Mouse (Mus musculus) left cerebral cortex, postnatal 14 days (tissue): Measurements from ENCODE around the gene Gucy2d. TPM values are rescaled to one million over a fixed set of nuclear protein-coding genes. Genes with fewer than 3 reads are reported as not detected.

Source experiments
- DNase-seq, 2 experiments: peaks; one replicate each; pipeline ENCODE4 v3.0.0; 2021 to 2022; ENCODE audit warnings: low spot score in 2 of 2, mixed read lengths in 1 of 2
- intact Hi-C: fragments of 180-260 bp; cut with DNase I; formaldehyde crosslinking; loops from one replicate; pipeline ENCODE4 v1.15.1; 2025
- total RNA-seq, 2 experiments: library from RNA; stranded (reverse); gene quantifications; 2 replicates each; pipeline ENCODE4 v1.2.3; 2021

Gucy2d gene
- total RNA-seq, 2 experiments from 2014 or later = 0.25 TPM; not detected in 1

DNA sequence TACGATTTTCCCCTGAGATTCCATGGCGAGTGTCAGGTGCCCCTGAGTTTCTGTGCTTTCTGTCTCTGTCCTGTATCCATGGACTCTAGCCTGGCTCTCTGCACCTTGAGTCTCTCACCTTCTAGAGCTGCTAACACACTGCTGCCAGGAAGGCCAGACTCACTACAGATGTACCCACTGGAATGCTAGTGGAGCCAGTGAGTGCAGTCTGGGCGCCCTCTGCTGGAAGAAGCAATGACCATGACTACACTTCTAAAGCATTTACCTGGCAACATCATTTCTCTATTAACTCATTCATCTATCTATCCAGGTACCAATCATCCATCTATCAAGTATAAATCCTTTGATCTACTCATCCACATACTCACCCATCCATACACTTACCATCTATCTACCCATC is 9.4 kb upstream of the Gucy2d start:
- peak; percentile 67 to 80 for DNase-seq
- intact Hi-C loops = loop anchor here (1.0 to 10.0 kb wide), 2 partner anchors 81 to 276 kb away; no protein-coding TSS in a partner anchor

DNA sequence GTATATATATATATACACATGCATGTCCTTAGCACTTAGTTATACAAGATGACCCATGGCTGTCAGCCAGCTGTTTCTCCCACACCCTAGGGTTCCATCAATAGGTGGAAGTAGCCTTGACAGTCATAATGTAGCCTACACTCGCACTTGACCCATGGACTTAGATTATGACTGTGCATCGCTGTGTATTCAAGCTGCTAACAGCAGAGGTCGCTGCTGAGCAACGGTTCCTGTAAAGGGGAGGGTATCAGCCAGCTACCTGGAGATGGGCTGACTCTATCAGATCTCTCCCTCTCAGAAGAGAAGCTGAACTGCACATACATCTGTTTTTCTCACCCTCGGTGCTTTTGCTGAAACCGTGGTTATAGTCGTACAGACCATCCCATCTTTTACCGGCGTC is 2.6 kb upstream of the Gucy2d start:
- intact Hi-C loops = loop anchor here (10.0 kb wide), 1 partner anchor 283 kb away; no protein-coding TSS in a partner anchor
- DNase-seq = peak in 1 of 2 experiments; percentile 40

DNA sequence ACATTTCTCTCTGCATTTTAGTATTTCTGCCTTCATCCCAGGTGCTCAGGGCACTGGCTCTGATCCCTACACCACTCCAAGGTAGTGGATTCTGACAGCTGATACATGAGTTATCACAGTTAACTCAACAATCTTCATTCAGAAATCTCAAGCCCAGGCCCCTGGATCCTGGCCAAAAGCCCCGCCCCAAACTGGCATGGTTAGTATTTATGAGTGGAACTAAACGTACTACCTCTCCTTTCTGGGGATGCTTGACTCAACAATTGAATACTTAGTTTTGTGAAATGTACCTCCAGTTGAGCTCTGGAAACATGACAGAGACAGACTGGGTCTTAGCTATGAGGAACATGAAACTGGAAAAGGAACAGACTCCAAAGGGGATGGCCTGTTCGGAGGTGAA is 6.7 kb downstream of the Gucy2d start:
- intact Hi-C loops = no loop called here
- no peak for DNase-seq

DNA sequence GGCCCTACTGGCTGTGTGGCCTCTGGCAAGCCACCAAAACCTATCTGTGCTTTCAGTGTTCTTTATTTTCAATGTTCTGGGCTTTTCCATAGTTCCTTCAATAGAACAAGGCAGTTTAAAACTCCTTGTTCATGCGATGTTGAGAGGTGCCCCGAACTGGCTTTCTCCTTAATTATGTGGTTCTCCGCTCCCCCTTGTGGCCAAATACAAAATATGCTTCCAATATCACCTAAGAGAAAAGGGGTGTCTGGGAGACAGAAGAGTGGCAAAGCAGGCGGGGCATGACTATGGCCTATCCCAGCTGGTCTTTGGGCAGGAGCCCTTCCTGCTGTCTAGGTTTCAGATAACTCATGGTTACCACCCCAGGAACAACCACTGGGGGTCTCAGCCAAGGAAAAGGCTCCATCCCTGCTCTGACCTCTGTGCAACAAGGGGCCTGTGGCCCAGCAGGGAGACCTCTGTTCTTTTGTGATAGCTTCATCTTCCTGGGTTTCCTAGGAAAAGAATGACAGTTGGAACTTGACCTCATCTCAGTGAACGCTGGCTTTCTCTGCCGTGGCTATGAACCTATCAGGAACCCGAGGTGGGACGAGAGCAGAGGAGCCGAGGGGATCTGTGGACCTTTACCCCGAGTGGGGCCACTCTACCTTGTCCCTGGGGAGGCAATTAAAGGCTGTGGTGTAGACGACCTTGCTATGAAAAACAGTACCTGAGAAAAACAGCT is 7.5 kb downstream of the Gucy2d start:
- peak; percentile 25 to 41 for DNase-seq
- intact Hi-C loops = no loop called here

DNA sequence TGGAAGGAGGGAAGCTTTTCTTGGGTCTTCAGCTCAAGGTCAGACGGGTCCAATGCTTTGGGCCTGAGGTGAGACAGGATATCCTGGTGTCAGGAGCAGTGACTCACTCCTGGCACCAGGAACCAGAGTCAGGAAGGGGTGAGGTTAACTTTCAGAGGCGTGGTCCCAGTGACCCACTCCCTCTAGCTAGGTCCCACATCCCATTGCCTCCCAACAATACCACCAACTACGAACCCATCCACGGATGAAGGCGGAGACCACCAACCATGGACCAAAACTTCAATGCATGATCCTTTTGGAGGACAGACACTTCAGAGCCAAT is 8.1 kb downstream of the Gucy2d start:
- intact Hi-C loops = no loop called here
- no peak for DNase-seq

DNA sequence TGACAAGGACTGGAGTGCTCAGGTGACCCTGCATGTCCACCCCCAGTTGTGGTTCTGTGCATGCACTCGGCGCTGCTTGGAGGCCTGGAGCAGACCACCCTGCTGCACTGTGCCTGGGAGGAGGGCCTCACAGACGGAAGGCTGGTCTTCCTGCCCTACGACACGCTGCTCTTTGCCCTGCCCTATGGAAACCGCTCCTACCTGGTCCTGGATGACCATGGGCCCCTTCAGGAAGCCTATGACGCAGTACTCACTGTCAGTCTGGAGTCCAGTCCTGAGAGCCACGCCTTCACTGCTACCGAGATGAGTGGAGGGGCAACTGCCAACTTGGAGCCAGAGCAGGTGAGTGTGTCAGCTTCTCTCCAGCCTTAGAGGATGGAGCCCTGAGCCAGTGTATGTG is 9.5 kb downstream of the Gucy2d start:
- DNase-seq = no peak
- intact Hi-C loops = no loop called here

DNA sequence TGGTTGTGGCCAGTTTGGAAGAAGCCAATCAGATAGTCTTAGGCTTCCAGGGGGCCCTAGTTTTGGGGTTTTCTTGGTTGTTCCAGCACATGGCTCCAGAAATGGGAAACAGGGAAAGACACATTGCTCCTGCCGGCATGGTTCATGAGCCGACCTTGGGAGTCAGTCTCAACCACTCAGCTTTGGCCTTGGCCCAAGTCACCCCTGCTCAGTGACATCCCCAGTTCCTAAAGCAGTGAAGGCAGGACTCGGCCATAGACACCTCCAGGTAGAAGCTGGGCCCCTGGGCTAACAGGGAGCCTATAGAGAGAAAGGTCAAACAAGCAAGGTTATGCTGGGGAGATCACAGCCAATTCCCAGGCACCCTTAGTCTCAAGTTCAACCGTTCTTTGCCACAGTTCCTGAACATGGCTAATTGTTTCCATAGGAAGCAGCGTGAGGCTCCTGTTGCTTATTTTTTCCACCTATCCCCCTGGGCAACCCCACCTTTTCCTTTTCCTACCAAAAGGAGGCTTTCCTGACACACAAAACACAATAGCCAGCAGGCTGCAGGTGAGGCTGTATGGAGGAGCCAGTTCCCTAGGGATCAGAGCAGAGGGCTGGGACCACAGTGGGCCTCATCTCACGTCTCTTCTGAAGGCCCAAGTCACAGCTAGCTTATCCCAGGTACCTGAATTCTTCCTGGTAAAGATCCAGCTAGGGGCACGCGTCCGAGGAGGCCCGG is 14.3 kb downstream of the Gucy2d start:
- no peak for DNase-seq
- intact Hi-C loops = no loop called here

DNA sequence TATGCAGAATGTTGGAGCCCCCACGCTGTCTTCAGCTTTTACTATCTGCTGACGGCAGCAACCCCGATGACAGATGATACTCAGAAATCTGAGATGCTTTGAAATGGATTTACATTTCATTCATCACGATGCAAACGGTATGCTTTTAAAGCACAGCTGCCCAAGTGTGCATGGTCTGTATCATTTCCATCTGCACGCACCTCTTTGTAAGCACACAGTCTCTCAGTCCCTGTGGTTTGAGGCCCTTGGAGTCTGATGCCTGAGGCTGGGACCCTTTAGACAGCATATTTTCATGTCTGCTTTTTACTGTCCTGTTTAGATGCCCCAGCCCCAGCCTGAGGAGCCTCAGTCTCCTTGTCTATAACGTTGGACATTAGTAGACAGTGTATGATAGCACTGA is 20.1 kb downstream of the Gucy2d start:
- intact Hi-C loops = no loop called here
- DNase-seq = no peak

DNA sequence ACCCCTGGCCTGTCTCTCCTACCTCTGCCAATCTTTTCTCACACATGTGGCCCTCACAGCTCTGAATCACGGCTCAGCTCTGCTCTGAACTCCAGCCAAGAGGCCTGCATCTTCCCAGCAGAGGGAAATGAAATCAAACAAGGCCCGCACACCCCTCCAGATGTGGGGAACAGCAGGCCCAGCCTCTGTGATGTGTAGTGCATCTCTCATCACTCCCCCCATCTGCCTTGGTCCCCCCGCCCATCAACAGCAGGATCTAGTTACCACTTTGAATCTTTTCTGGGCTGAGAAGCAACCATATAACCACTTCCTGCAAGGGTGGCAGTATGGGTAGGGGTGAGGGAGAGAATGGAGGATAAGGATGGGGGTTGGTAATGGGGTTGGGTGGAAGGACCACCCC is 28.9 kb downstream of the Gucy2d start:
- intact Hi-C loops = no loop called here
- no peak for DNase-seq

DNA sequence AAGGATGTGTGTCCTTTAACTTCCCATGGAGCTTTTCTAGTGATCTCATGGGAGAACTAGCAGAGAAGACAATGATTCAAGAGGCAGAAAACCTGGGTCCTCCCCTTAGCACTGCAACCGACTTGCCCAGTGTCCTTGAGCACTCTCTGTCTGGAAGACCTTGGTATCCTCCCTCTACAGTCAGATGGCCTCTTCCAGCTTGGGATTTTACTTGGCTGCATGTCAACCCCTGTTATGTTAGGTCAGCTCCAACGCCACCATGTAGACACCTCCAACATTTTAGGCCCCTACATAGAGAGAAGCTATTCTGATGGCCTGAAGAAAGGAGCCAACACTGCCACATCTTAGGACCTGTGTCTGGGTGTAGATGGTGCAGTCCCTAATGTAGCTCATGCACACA is 32.3 kb downstream of the Gucy2d start:
- intact Hi-C loops = no loop called here
- no peak for DNase-seq

DNA sequence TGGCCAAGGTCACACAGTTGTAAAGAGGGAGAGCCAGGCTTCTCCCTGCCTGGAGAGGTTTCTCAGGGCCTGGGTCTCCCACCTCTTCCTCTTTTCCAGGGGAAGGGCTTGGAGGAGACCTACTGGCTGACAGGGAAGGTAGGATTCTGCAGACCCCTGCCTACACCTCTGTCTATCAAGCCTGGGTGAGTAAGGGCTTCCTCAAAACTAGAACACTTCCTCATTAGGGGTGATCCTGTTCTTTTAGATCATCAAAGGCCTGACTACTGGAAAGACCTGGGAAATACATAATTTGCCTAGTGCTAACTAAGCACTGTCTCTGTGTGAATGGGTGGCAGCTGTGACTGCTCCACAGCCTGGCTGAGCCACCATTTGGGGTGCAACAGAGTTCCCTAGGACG is 34.3 kb downstream of the Gucy2d start:
- no peak for DNase-seq
- intact Hi-C loops = no loop called here

DNA sequence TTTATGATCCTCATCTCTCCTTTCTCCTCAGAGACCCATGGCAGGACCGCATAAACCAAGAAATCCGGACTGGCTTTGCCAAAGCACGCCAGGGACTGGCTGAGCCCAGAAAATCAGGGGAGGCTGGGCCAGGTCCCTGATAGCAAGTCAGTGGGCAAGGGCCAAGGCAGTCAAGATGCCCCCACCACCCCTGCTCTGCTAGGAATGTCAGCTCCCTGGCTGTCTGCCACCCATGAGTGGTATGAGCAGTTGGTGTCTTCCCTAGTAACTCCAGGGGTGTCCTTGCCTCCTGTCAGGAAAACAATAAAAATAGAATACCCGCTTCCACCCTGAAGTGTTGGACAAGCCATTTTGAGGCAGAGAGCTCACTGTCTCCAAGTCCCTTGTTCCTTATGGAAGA is 36.9 kb downstream of the Gucy2d start:
- intact Hi-C loops = no loop called here
- DNase-seq = no peak

DNA sequence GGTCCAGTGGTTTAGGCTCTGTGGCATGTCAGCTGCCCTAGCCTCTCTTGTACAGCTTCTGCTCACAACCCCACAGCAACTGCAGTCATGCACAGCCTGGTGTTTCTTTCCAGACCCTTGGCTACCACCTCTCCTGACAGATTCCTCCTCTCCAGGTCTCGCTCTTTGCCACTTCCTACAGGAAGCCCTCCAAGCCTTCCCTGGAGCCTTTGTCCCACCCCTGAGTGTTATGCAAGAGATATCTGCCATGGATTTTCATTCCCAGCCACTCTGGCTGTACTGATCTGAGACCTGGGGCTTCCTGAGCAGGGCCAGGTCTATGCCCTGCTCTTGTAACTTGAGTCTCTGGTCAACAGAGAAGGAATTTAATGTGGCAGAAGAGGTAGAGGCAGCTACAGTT is 40.3 kb downstream of the Gucy2d start:
- intact Hi-C loops = loop anchor here (10.0 kb wide), 1 partner anchor 214 kb away; no protein-coding TSS in a partner anchor
- DNase-seq = no peak

DNA sequence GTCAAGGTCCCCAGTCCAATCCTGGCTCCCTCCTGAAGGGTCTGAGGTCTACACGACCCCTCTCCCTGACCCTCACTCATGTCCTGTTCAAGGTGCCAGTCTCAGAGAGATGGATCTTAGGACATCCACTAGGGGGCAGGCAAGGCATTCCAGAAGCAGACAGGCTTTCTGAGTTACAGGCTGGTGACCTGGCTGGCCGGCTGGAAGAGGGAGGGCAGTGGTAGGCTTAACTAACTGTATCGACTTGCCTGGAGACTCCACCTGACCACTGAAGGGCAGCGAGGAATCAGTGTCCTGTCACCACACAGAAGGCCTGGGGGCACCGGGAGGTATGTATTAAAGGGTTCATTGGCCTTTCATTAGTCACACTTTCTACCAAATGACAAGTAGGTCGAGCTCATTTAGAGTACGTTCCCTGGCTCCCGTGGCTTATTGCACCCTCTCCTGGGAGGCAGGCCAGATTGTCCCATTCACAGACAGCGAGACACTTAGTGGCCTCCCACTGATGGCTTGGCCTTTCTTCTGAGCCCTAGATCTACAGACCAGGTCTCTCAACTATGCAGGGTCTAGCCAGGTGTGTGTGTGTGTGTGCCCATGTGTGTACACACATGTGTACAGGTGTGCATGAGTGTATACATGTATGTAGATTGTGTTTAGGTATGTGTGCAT is 41.0 kb downstream of the Gucy2d start:
- DNase-seq = peak; percentile 79 to 80
- intact Hi-C loops = loop anchor here (1.0 to 10.0 kb wide), 2 partner anchors 108 to 214 kb away; no protein-coding TSS in a partner anchor

DNA sequence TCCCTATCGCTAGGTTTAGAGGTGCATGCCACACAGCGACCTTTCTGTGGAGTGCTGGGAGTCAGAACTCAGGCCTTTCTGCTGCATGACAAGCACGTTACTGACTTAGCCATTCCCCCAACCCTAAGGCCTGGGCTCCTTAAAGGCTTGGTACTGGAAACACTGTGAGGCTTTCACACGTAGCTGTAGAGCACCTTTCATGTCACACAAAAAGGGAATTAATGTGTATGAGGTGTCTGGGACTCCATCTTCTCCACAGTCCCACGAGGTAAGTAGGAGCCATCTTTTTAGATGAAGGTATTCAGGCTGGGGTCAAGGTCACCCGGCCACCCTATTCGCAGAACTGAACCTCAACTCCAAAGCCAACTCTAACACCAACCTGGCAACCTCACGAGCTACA is 41.6 kb downstream of the Gucy2d start:
- no peak for DNase-seq
- intact Hi-C loops = loop anchor here (1.0 to 10.0 kb wide), 2 partner anchors 107 to 213 kb away; no protein-coding TSS in a partner anchor

DNA sequence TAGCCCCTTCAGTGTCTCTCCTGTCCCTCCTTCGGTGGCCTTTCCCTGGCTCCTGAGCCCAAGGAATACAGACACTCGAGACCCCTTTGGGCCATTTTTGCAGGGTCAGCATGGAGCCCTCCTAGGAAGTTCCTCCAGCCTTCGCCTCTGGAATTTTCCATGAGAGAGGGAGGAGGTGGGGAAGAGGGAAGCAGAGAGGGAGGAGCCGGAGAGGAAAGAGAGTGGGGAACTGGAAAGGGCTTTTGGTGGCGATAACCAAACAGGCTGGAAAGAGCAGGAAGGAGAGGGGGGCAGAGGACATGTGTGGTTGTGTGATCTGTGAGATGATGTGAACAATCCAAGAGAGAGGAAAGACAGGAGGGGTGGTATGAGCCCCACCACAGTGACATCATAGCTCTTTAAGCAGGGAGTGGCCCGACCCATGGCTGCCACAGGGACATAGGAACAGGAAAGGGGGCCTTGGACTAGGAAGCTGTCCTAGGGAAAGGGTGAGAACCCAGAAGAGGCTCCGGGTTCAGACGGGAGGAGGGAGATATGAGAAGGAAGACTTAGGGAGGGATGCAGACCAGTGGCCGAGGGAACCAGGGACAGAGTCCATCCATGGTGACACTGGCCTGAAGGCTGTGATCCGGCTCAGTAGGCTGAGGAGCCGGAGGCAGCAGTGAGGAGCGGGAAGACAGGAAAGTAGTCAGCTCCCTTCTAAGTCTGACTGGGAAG is 42.5 kb downstream of the Gucy2d start:
- DNase-seq = no peak
- intact Hi-C loops = loop anchor here (10.0 kb wide), 1 partner anchor 212 kb away; no protein-coding TSS in a partner anchor

DNA sequence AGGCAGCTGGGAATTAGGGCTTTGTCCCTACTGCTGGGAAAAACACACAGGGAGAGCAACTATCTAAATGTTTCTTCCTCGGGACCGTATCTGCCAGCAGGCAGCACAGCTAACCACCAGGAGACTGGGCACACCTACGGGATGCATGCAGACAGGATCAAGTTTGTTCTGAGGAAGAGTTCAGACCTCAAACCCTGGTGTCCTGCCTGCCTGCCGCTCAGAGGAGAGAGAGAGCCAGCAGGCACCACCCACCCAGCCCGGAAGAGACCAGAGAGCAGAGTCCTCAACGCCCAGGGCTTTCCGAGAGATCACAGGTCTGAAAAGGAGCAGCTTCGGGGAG is 43.0 kb downstream of the Gucy2d start:
- DNase-seq = no peak
- intact Hi-C loops = loop anchor here (10.0 kb wide), 1 partner anchor 212 kb away; no protein-coding TSS in a partner anchor

DNA sequence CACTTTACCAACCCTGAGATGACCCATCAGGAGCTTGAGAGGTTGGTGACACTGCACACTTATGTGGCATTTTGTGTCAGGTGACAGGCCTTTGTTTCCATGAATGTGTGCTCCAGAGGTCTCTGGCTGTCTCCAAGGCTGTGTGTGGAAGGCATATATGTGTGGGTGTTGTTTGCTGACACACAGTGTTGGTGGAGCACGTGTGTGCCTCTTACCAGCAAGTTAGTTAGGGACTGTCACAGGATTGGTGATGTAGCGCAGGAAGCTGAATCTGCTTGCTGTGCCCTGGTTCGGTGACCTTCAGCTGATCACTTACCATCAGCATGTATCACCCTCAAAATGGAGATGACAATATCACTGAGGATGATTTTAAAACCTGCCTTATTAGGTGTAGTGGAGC is 44.7 kb downstream of the Gucy2d start:
- intact Hi-C loops = loop anchor here (10.0 kb wide), 1 partner anchor 210 kb away; no protein-coding TSS in a partner anchor

DNA sequence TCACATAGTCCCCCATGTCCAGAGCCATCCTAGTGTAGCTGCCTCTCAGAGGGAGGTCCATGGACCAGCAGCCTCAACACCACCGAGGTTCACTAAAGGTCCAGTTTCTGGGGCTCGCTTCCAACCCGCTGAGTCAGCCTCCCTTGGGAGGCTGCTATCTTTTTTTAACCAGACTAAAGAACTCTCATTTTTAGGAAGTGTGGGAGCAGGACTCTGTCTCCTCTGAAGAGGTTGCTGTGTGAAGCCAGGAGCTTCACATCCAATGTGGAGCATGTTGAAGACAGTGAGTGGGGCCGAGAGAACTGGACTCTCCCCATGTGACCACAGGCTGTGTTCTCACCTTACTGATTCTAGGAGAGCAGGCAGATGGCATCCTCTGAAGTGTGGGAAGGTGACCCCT is 45.3 kb downstream of the Gucy2d start:
- intact Hi-C loops = loop anchor here (10.0 kb wide), 1 partner anchor 209 kb away; no protein-coding TSS in a partner anchor
- DNase-seq = no peak

More for the DNA sequence above, 44.7 kb downstream of the Gucy2d start:
- no peak for DNase-seq
